8 mouse cellular contexts compared by ENCODE assay signal in the genomic region with DNA sequence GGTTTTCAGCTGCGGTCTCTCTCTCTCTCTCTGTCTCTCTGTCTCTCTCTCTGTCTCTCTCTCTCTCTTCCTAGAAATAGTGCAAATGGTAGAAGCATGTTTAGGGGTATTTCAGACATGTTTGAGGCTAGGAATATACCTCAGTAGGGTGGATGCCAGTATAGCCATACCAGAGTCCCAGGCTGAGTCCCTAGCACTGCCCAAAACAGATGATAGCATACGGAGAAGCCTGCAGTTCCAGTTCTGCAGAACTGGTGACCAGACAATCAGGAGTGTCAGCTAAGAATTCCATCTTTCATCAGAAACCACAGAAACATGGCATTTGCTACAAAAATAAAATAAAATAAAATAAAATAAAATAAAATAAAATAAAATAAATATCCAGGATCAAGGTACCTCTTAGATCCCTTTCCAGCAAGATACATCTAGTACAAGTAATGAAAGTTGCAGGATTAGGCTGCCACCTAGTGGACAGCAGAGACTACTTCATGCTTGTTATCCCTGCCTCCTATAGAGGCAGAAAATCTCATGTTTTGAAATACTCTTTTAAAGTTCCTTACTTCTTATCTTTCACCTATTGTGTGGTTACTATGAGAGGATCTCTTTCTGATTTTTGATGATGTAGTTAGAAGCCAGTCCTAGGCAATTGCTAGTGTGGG. TPM values are rescaled to one million over a fixed set of nuclear protein-coding genes. Genes with fewer than 3 reads are reported as not detected.
DNase-seq lines count a peak whose midpoint lies in the region; ATAC-seq and TF ChIP-seq lines count a peak whose summit lies in the region.

No protein-coding gene starts in this region.

- dilution Hi-C loops in CH12.LX (cut with MboI; ENCODE audit: extremely low pct_ligation_motif_present, extremely low pct_unique_long_range_greater_than_20kb, low sequenced_read_pairs), result no loop called here

- no peaks in the 10 kb centered on the region for H3K9me3 ChIP-seq in CH12.LX (replicated peaks; ENCODE audit: low read length)
- no peaks in the 10 kb centered on the region for H3K9me3 ChIP-seq in forebrain, embryonic 13.5 days (replicated peaks)
- no peaks in the 10 kb centered on the region for H3K9me3 ChIP-seq in intestine, embryonic 15.5 days
- H3K9me3 ChIP-seq in limb, embryonic 13.5 days, result no peaks in the 10 kb centered on the region

- TF ChIP-seq EP300 in CH12.LX (IDR thresholded peaks at IDR 0.05; ENCODE audit: low read length), result no peak

- ATAC-seq in forebrain, embryonic 13.5 days, result peak; percentile 87
- ATAC-seq in intestine, embryonic 15.5 days, result peak; percentile 76; the same call in 1 of the 2 replicates
- ATAC-seq in limb, embryonic 13.5 days (ENCODE audit: low FRiP score, low read depth), result peak; percentile 69; the same call in 1 of the 2 replicates

- H3K27ac ChIP-seq in CH12.LX (ENCODE audit: insufficient read depth, low read depth), result no peak overlapping the region
- H3K27ac ChIP-seq in forebrain, embryonic 13.5 days, result no peak overlapping the region
- no peak overlapping the region for H3K27ac ChIP-seq in intestine, embryonic 15.5 days
- no peak overlapping the region for H3K27ac ChIP-seq in limb, embryonic 13.5 days

- H3K4me2 ChIP-seq in CH12.LX (ENCODE audit: insufficient read depth, low read depth, poor library complexity, severe bottlenecking), result no peak overlapping the region
- H3K4me2 ChIP-seq in forebrain, embryonic 13.5 days, result no peak overlapping the region
- no peak overlapping the region for H3K4me2 ChIP-seq in intestine, embryonic 15.5 days (replicated peaks)
- no peak overlapping the region for H3K4me2 ChIP-seq in limb, embryonic 13.5 days (replicated peaks)

- TF ChIP-seq RAD21 in CH12.LX (IDR thresholded peaks at IDR 0.05; ENCODE audit: low read depth, low read length), result peak; percentile 93

- in situ Hi-C loops in CH12.LX (cut with MboI; ENCODE audit: low pct_ligation_motif_present, low pct_unique_long_range_greater_than_20kb, low sequenced_read_pairs), result loop anchor here (5.0 to 10.0 kb wide), 2 partner anchors 44 to 159 kb away; no protein-coding TSS in a partner anchor

- TF ChIP-seq POLR2A in CH12.LX (IDR thresholded peaks at IDR 0.05; ENCODE audit: low read depth, low read length), result no peak

- H3K27me3 ChIP-seq in CH12.LX (replicated peaks), result no peaks in the 10 kb centered on the region
- no peaks in the 10 kb centered on the region for H3K27me3 ChIP-seq in forebrain, embryonic 13.5 days
- no peaks in the 10 kb centered on the region for H3K27me3 ChIP-seq in intestine, embryonic 15.5 days (replicated peaks)
- no peaks in the 10 kb centered on the region for H3K27me3 ChIP-seq in limb, embryonic 13.5 days

- H3K9ac ChIP-seq in CH12.LX (ENCODE audit: insufficient read depth, low read depth), result no peak overlapping the region
- no peak overlapping the region for H3K9ac ChIP-seq in forebrain, embryonic 13.5 days
- H3K9ac ChIP-seq in intestine, embryonic 15.5 days, result no peak overlapping the region
- no peak overlapping the region for H3K9ac ChIP-seq in limb, embryonic 13.5 days

- peak; percentile 88 for DNase-seq in 416B (ENCODE audit: low read depth)
- peak; percentile 78 for DNase-seq in CH12.LX (ENCODE audit: extremely low read depth)
- peak; percentile 60 for DNase-seq in c-Kit-positive CD71-positive TER-119-negative erythroid progenitor cells, embryonic 14.5 days (ENCODE audit: low read depth)
- DNase-seq in neural tube, embryonic 10.5 days (ENCODE audit: extremely low spot score, low spot score), result peak; percentile 27
- peak; percentile 51 for DNase-seq in thymus, postnatal 25 days

- H3K36me3 ChIP-seq in CH12.LX (replicated peaks in 1 of 2; ENCODE audit: control insufficient read depth in 1 of 2, insufficient read depth in 1 of 2, low read length in 1 of 2), result peaks cover 30 to 83% of the 10 kb centered on the region in 2 experiments
- peaks cover 31% of the 10 kb centered on the region for H3K36me3 ChIP-seq in forebrain, embryonic 13.5 days (ENCODE audit: poor library complexity, severe bottlenecking)
- 0 out of 2 replicates have a peak, but pooled peaks cover 9% of the 10 kb centered on the region for H3K36me3 ChIP-seq in intestine, embryonic 15.5 days
- peaks cover 31% of the 10 kb centered on the region for H3K36me3 ChIP-seq in limb, embryonic 13.5 days

- peak; percentile 60 to 92; a peak in 3 of 4 replicates for TF ChIP-seq CTCF in CH12.LX (conservative IDR thresholded peaks at IDR 0.05 in 1 of 2, IDR thresholded peaks at IDR 0.05 in 1 of 2; ENCODE audit: low read depth in 2 of 2, low read length in 2 of 2)

- no peak overlapping the region for H3K4me3 ChIP-seq in CH12.LX (replicated peaks in 1 of 3; ENCODE audit: low read depth in 2 of 3, low read length in 2 of 3, poor library complexity in 1 of 3)
- no peak overlapping the region for H3K4me3 ChIP-seq in forebrain, embryonic 13.5 days
- no peak overlapping the region for H3K4me3 ChIP-seq in intestine, embryonic 15.5 days (replicated peaks)
- no peak overlapping the region for H3K4me3 ChIP-seq in limb, embryonic 13.5 days

- H3K4me1 ChIP-seq in CH12.LX (ENCODE audit: control insufficient read depth in 1 of 2, insufficient read depth in 2 of 2), result peaks cover 16 to 28% of the 10 kb centered on the region in 2 experiments
- no peaks in the 10 kb centered on the region for H3K4me1 ChIP-seq in forebrain, embryonic 13.5 days
- no peaks in the 10 kb centered on the region for H3K4me1 ChIP-seq in intestine, embryonic 15.5 days (replicated peaks)
- H3K4me1 ChIP-seq in limb, embryonic 13.5 days, result no peaks in the 10 kb centered on the region

- WGBS in forebrain, embryonic 13.5 days, result 96% methylated on average over 2 of the region's 2 CpGs
- WGBS in intestine, embryonic 15.5 days, result 94% methylated on average over 2 of the region's 2 CpGs
- WGBS in limb, embryonic 13.5 days, result 98% methylated on average over 2 of the region's 2 CpGs

- no peaks in the 10 kb centered on the region; the same call in 1 of the 2 replicates for H3K79me2 ChIP-seq in CH12.LX (replicated peaks; ENCODE audit: control insufficient read depth, extremely low read depth, insufficient read depth, poor library complexity, severe bottlenecking)

TF ChIP-seq in CH12.LX, 34 proteins besides CTCF, POLR2A, EP300 and RAD21:
- TF ChIP-seq SMC3 (IDR thresholded peaks at IDR 0.05; ENCODE audit: low read depth, low read length), result peak; percentile 97
- no peak for TF ChIP-seq USF1 (IDR thresholded peaks at IDR 0.05; ENCODE audit: low read depth, low read length)
- no peak for TF ChIP-seq MAZ (IDR thresholded peaks at IDR 0.05; ENCODE audit: low read depth, low read length)
- TF ChIP-seq NELFE (IDR thresholded peaks at IDR 0.05; ENCODE audit: low read depth, low read length), result peak; percentile 19; the same call in 1 of the 2 replicates
- 0 out of 2 replicates have a peak, but pooled peaks have one; percentile 22 for TF ChIP-seq SIN3A (IDR thresholded peaks at IDR 0.05; ENCODE audit: low read length)
- TF ChIP-seq ZC3H11A (IDR thresholded peaks at IDR 0.05; ENCODE audit: low read depth, low read length), result peak; percentile 95
TF ChIP-seq in CH12.LX: peak in this region for 4.

RNA-seq across cellular contexts. Expression of a gene that starts 33.1 kb away (rescaled TPM):
- total RNA-seq in CH12.LX (2012; rRNA removed) (not detected in 2 replicates), CH12.LX (2014; rRNA removed) (not detected in 2 replicates)
- polyA plus RNA-seq in CH12.LX (2012; ENCODE audit: insufficient read length, low read depth), result not detected in 2 replicates
- not detected in 2 replicates for polyA plus RNA-seq in forebrain, embryonic 13.5 days (2015; fragmentation: Nextera tagmentation; extraction: Ambion mirVana)
- polyA plus RNA-seq in intestine, embryonic 15.5 days (2015; fragmentation: Nextera tagmentation; extraction: Ambion mirVana), result 0.39 and 0.62 TPM in 2 replicates
- 0.32 TPM in 1 of 2 replicates, not detected in the other for polyA plus RNA-seq in limb, embryonic 13.5 days (2015; fragmentation: Nextera tagmentation; extraction: Ambion mirVana)

RNA-seq across cellular contexts. Expression of a gene that starts 47.4 kb away (rescaled TPM):
- total RNA-seq in CH12.LX (2012; rRNA removed) (18.0 and 18.7 TPM in 2 replicates), CH12.LX (2014; rRNA removed) (12.2 and 13.2 TPM in 2 replicates)
- 34.7 and 38.2 TPM in 2 replicates for polyA plus RNA-seq in CH12.LX (2012; ENCODE audit: insufficient read length, low read depth)
- 9.8 and 10.3 TPM in 2 replicates for polyA plus RNA-seq in forebrain, embryonic 13.5 days (2015; fragmentation: Nextera tagmentation; extraction: Ambion mirVana)
- polyA plus RNA-seq in intestine, embryonic 15.5 days (2015; fragmentation: Nextera tagmentation; extraction: Ambion mirVana), result 15.9 and 16.3 TPM in 2 replicates
- polyA plus RNA-seq in limb, embryonic 13.5 days (2015; fragmentation: Nextera tagmentation; extraction: Ambion mirVana), result 8.2 and 8.7 TPM in 2 replicates

RNA-seq across cellular contexts. Expression of a gene that starts 47.4 kb away (rescaled TPM):
- total RNA-seq in CH12.LX (2012; rRNA removed) (0.04 TPM in 2 replicates), CH12.LX (2014; rRNA removed) (not detected in 2 replicates)
- polyA plus RNA-seq in CH12.LX (2012; ENCODE audit: insufficient read length, low read depth), result not detected in 2 replicates
- polyA plus RNA-seq in forebrain, embryonic 13.5 days (2015; fragmentation: Nextera tagmentation; extraction: Ambion mirVana), result 0.19 and 0.39 TPM in 2 replicates
- polyA plus RNA-seq in intestine, embryonic 15.5 days (2015; fragmentation: Nextera tagmentation; extraction: Ambion mirVana), result 3.8 and 4.1 TPM in 2 replicates
- 0.83 and 1.0 TPM in 2 replicates for polyA plus RNA-seq in limb, embryonic 13.5 days (2015; fragmentation: Nextera tagmentation; extraction: Ambion mirVana)

Comparison
In these comparisons a context has a peak if more than half of its experiments do, and no peak if none do; other contexts are left out.
1. DNase-seq: peak in every context shown above with its lines; median percentile 88 in 416B; 78 in CH12.LX; 60 in c-Kit-positive CD71-positive TER-119-negative erythroid progenitor cells, embryonic 14.5 days; 51 in thymus, postnatal 25 days; 27 in neural tube, embryonic 10.5 days.